Mouse (Mus musculus) kidney, adult 8-10 months (tissue): ENCODE measurements around the gene Dpp8.
A peak's percentile ranks its signal among the peaks of the same experiment; 100 is the strongest.

Source experiments
- DNase-seq, 2 experiments: peaks; one replicate each; pipeline ENCODE4 v3.0.0; 2022

Gene Dpp8

DNA sequence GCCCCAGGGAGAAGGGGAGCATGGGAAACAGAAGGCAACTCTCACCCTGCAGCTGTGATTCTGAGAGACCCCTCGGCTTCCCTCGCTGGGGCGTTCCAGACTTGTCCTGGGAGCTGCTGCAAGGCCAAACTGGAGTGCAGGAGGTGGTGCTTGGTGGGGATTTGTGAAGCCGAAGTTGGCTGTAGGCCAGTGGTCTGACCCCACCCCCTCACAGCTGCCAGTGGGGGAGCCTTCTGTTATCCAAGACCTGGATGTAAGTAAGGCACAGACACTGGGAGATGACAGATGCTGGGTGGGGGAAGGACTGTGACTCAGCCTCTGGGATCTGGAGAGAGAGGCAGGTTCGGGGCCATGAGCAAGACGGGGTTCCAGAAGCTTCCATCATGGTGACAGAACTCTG lies 62.0 kb downstream of the Dpp8 start:
- DNase-seq: no peak

DNA sequence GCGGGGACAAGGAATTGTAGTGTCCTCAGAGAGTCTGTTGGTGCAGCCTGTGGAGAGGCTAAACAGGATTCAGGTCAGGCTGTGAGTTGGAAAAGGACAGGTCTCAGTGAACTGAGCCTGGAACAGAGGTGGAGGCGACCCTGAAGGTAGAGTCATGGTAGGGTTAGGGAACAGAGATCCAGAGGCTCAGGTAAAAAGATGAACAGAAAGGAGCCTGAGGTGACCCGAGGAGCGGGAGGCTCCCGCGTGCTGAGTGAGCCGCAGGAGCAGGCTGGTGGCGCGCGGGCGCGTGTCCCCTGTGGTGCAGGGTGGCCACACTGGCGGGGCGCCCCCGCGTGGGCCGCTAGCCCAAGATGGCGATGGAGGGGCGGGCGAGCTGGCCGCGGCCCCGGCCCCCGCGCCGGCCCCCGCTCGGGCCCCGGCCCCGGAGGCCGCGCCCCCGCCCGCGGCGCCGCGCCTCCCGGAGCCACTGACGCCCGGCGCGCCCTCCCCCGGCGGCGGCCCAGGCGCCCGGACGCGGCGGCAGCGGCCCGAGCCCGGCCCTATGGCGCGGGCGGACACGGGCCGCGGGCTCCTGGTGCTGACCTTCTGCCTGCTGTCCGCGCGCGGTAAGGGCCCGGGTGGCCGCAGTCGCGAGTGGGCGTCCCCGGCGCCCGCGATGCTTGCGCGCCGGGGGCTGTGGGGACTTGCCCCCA lies 68.9 kb downstream of the Dpp8 start, which contains the start of gene Igdcc4:
Gene Igdcc4 (plus strand): TSS at position 496 of the 695 bp plus-strand sequence.
- no peak for DNase-seq

DNA sequence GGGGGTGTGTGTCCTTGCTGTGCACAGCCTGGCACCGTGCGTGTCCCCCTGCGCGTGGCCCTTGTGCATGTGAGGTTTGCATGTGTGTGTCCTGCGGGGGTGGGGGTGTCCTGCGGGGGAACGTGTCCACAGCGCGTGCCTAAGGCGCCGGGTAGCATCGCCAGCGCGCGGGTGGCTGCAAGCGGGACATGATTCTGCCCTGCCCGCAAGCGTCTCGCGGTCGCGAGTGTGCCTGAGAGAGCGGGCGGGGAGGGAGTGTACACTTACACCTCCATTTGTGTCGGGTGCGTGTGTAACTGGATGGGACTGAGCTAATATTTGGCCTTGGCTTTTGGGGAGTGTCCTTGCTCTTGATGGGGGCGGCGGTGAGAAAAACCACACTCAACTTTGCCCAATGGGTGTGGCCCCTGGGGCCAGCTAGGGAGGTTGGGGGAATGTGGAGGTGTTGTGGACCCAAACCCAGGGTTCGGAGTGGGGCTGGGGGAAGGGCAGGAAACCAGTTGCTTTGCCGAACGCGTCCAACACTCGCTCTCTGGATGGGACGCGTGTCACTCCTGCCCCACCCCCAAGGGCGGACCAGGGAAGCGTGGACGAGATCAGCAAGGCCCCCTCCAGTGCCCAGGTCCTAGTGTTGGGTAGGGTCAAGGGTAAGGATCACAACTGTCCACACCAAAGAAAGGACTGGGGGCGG lies 69.6 kb downstream of the Dpp8 start:
- DNase-seq: no peak

DNA sequence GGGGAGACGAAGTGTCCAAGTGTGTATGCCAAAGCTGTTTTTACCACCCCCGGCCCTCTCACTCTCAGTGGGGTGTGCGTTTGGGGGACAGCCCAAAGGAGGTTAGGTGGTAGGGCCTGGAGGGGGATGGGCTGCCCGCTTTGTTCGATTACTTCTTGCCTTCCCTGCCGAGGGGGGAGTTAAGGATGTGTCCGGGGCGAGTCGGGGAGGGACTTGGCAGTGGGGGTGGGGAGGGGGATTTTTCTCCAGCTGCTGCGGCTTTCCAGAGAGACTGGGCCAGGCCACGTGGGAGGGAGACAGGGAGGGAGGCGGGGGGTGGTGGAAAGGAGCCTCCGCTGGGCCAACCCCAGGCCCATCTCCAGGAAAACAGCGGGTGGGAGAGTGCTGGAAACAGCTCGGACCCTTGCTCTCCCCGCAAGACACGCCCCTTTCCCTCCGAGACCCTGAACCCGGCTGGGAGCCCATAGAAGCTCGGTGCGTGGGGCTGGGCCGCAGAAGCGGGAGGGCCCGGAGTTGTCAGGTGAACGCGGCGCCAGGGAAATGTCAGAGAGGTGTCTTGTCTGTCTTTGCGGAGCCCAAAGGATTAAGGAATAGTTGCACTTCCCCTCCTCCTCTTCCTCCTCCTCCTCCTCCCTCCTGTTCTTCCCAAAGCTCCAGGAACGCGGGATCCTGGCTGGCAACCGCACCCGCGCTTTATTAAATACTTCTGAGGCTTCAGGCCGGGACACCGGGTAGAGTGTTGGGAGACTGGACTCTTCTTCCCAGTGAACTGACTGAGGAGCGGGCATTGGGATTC lies 70.4 kb downstream of the Dpp8 start:
- no peak for DNase-seq

DNA sequence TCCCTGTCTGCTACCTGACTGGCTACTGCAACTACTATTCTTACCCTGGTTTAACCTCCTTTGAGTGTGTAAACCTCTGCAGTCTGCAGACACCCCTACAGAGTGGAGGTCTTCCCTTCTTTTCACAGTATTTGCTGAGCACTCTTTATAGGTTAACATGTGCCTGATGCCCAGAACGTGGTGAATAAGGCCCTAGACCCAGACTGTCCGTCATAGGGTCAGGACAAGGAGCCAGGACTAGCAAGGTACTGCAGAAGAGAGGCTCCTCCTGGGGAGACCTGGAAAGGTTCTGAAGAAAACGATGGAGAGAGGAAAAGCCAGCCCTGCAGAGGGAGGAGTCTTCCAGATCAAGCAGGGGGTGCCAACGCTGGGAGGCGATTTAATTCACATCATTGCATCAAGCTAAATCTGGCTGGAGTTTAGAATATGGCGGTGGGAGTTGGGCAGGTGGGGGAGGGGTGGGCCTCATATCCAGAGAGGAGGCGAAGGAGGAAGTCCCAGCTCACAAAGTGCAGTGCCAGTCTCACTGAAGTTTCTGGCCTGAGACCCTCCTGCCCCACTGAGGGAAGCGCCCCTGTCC lies 71.0 kb downstream of the Dpp8 start:
- DNase-seq: no peak

DNA sequence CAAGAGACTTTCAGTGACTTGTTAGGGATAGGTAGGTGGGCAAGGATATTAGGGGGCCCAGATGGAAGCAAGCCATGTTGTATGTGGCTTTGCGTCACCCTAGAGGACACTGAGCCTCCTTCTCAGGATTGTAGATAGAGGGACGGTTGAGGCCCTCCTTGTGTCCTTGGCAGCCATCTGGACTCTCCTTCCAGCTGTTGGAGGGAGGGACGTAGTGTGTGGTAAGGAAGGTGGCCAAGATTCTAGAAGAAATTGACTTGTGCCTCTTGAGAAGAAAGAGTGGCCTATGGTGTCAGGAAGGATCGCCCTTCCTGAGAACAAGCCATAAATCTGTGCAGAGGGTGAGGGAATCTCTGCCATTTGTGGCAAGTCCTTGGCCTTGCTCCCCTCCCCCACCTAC lies 74.6 kb downstream of the Dpp8 start:
- DNase-seq: no peak

DNA sequence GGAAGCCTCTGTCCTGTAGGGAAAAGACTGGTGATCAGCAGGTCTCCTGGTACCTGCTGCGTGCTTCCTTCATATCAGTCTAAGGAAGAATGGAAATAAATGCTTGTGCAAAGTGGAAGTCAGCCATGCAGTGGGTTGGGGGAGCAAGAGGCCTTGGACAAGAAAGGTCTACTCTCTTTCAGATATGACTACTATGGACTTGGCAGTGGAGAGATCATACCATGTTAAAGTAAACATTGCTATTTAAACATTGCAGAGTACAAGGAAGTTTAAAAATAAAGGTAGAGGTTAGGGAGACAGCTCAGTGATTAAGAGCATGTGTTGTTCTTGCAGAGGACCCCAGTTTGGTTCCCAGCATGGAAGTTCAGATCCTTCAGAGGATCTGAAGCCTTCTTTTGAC lies 75.7 kb downstream of the Dpp8 start:
- DNase-seq: no peak

DNA sequence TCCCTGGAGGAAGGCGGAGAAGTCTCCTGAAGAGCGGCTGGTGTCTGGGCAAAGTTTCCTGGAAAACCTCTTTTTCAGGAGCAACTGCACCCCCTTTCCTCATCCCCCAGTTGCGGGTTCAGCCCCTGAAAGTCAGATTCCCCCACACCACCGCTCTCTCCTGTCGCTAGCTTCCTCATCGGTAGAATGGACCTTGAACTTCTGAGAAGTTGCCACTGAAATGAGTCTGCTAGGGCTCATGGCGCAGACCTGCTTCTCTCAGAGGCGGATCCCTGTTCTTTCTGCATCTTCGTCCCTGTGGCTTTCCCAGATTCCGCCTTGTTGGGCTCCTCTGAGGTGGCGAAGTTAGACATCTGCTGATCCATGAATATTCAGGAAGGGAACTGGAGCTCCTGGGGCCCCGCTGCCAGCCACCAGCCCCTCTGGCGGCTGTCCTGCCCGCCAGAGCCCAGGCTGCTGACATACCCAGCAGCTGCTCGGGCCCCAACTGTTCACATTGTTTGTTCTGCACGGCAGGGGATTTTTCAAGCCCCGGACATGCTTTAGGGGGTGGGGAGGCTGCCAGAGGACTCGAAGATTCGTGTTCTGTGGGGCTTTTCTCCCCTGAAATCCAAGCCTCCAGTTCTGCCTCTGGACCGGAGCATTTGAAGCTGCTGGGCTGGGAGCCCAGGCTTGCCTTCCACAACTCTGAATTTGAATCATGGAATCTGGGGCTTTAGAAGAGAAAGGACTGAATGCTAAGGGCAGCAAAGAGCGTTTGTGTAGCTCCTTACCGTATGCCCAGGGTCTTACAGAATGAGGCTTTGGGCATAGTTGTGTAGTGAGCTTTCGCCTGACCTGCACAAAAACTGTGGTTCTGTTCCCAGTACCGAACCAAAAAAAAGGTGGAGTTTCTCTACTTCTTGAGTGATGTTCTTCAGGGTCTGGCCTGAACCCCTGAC lies 77.2 kb downstream of the Dpp8 start:
- no peak for DNase-seq

DNA sequence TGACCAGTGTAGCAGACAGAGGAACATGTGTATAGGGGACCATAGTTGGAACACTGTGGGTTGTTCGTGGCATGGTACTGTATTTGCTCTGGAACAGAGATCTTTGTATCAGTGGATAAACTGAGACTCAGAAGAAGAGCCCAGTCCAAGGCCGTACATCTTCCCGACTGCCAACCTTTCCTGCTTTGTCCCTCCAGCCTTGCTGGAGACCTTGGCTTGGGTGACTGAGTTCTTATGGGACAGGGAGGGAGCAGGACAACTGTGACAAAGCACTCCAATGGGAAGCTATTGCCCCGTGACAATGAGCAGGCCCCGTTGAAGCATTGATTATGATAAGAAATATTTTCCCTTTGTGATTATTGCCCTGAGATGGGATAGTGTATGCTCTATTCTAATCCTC lies 79.5 kb downstream of the Dpp8 start:
- DNase-seq: no peak

DNA sequence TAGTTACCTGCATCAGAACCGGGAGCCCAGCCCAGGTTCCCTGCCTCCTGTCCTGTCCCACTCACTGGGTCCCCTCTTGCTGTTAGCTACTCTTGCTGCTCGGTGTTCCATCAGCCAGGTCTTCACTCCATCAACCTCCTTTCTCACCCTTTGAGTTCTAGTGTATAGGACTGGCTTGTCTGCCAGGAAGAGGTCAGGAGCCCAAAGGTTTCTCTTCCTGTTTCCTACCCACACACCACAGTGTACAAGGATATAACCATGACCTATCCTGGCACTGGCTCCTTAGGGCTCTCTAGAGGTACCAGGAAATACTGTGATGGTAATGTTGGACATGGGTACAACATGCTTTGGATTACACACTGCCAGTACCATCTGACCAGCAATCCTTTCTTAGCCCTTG lies 81.5 kb downstream of the Dpp8 start:
- DNase-seq: no peak

DNA sequence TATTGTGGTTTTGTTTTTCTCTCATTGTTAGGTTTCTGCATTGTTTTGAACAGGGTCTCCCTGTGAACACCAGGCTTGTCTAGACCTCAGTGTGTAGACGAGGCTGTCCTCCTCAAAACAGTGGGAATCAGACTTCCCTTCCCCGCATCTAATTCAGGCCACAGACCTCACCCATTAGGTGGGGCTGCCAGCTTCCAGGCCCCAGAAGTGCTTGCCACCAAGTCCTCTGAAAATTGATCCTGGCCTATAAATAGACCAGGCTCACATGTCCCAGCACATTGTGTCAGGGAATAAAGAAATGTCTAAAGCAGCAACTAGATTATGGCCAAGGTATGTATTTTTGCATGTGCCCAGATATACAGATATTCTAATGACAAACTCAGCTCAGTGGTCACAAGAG lies 83.7 kb downstream of the Dpp8 start:
- no peak for DNase-seq

DNA sequence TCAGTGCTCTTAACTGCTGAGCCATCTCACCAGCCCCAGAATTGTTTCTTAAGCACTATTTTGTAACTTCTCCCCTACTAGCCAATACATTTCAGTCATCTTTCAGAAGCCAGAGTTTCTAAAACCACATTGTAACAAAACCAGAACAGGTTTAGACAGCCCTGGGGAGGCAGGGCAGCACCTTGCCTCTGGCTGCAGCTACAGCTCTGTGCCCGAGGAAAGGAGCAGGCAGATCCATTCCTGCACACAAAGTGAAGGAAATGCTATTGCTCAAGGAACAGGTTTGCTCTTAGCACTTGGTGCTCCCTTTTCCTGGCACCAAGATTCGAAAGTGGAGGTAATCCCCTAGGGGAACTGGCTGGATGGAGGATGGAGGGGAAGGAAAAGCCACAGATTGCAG lies 85.3 kb downstream of the Dpp8 start:
- DNase-seq: no peak

DNA sequence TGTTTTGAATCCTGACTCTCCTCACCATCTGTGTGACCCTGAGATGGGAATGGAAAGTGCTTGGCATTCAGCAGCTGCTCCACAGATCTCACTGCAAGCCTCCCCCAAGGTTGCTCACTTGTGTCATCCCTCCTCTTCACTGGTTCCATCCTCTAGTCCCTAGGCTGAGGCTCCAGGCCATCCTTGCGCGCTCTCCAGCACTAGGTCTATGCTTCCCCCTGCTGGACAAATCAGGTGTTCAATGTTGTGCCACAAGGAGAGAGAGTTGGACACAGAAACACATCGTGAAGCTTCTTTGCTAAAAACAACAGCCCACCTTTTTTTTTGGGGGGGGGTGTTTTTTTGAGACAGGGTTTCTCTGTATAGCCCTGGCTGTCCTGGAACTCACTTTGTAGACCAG lies 88.7 kb downstream of the Dpp8 start:
- DNase-seq: peak; percentile 26 to 70

DNA sequence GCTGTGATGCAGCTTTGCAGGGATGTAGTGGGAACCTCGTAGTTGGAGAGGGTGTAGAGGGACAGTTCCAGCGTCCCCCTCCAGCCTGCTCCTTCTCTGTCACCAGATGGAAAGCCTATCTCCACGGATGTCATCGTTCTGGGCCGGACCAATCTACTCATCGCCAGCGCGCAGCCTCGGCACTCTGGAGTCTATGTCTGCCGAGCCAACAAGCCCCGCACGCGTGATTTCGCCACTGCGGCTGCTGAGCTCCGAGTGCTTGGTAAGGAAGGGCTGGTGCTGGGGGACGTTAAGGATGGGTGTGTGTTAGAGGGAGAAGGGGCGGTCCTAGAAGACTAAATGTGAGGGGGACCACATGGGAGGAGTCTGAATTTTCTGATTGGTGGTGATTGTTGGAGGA lies 90.3 kb downstream of the Dpp8 start:
- no peak for DNase-seq

DNA sequence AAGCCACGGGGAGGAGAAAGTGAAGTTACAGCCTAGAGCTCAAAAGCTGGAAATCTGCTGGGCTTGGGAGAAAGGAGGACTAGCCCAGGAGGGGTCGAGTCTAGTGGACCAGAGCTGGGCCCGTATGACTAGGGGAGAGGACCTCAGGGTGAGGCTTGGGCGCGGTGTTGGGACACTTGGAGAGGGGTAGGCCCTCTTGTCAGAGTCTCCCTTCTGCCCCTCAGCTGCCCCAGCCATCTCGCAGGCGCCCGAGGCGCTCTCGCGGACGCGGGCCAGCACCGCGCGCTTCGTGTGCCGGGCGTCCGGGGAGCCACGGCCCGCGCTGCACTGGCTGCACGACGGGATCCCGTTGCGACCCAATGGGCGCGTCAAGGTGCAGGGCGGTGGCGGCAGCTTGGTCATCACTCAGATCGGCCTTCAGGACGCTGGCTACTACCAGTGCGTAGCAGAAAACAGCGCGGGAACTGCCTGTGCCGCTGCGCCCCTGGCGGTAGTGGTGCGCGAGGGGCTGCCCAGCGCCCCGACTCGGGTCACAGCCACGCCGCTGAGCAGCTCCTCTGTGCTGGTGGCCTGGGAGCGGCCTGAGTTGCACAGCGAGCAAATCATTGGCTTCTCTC lies 91.4 kb downstream of the Dpp8 start:
- DNase-seq: peak in 1 of 2 experiments; percentile 34

DNA sequence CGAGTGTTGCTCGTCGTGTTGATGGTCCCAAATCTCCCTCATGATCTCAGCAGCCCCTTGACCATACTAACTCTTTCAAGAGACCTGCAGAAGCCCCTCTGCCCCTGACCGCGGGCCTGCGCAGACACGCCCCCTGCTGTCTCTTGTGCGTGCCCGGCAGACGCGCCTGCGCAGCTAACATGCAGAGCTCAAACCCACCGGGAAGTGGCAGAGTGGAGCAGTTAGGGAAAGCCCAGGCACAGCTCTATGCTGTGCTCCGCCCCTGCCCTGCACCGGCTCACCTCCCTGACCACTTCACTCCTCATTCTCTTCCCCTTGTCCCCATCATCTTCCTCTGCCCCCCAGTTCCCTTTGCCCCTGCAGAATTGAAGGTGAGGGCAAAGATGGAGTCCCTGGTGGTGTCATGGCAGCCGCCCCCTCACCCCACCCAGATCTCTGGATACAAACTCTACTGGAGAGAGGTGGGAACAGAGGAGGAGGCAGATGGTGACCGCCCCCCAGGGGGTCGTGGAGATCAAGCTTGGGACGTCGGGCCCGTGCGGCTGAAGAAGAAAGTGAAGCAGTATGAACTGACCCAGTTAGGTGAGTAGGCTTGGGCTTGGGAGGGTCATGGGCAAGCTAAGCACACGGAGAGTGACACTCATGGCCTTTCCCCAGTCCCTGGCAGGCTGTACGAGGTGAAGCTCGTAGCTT lies 96.1 kb downstream of the Dpp8 start:
- DNase-seq: peak in 1 of 2 experiments; percentile 30

DNA sequence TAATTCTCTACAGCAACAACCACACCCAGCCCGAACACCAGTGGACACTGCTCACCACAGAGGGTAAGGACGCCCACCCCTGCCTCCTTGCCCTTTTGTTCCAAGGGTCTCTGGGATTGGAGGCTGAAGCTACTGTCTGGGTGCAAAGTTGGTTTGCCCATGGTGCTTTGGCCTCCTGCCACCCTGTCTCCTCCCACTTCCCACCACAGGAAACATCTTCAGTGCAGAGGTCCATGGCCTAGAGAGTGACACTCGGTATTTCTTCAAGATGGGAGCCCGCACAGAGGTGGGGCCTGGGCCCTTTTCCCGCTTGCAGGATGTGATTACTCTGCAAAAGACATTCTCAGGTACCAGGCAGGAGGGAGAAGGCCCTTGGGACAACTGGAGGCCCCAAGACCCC lies 99.5 kb downstream of the Dpp8 start:
- no peak for DNase-seq
